Mouse (Mus musculus) bone marrow macrophage, adult 2 months (primary cell): ENCODE data around the gene H2-Aa. TPM values are rescaled to one million over a fixed set of nuclear protein-coding genes. Genes with fewer than 3 reads are reported as not detected.

Source experiments
- H3K27ac ChIP-seq: 2 replicates; pipeline ENCODE4 v1.5.1; 2012; ENCODE audit warnings: low read depth, low read length; ENCODE audit not compliant: insufficient read depth
- H3K4me1 ChIP-seq: 2 replicates; pipeline ENCODE4 v1.6.1; 2012; ENCODE audit warnings: low read length; ENCODE audit not compliant: control insufficient read depth, insufficient read depth
- H3K4me3 ChIP-seq: 2 replicates; pipeline ENCODE4 v1.5.1; 2012; ENCODE audit warnings: mild to moderate bottlenecking, low read length, moderate library complexity; ENCODE audit not compliant: insufficient read depth
- CTCF ChIP-seq: IDR thresholded peaks from 2 replicates; pipeline ENCODE4 v1.5.1; 2012; ENCODE audit warnings: low read depth, mild to moderate bottlenecking, low read length, moderate library complexity
- POLR2A ChIP-seq: IDR thresholded peaks from 2 replicates; pipeline ENCODE4 v1.6.1; 2012; ENCODE audit warnings: mild to moderate bottlenecking, low read depth, low read length, borderline replicate concordance
- polyA plus RNA-seq: library from polyadenylated mRNA; stranded (reverse); fragments of >200 nt; gene quantifications from 2 replicates; pipeline ENCODE4 v1.2.4, GENCODE M21; 2012; ENCODE audit not compliant: missing spikeins, insufficient read depth, insufficient read length

H2-Aa gene
- polyA plus RNA-seq, 1 experiment, result 2,467 TPM

DNA sequence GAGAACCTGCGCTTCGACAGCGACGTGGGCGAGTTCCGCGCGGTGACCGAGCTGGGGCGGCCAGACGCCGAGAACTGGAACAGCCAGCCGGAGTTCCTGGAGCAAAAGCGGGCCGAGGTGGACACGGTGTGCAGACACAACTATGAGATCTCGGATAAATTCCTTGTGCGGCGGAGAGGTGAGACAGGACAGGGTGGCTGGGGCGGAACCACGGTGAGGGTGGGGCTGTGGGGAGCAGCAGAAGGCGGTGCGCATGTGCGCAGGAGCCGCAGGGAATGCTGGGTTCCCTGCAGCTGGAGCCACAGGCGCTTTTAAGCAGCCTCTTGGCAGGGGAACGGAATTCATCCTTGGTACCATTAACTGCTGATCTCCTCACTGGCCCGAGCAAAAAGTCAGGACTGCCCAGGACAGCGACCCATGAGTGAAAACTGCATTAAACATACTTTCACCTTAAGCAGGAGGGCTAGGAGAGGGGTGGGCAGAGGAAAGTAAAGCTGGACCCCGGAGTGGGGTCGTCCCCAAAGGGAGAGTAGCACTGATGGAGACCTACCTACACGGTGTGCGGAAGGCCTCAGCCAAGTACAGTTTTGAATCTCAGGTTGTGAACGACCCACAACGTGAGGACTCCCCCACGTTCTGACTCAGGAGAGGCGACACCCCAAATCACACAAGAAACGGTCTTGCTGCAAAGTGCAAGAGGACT, 22.2 kb upstream of the H2-Aa start:
- peaks cover 16% of the 10 kb centered on the region for H3K4me1 ChIP-seq
- no peak overlapping the region for H3K27ac ChIP-seq
- H3K4me3 ChIP-seq, result peak overlapping the region; percentile 83
- TF ChIP-seq POLR2A (no peak), CTCF (no peak)

DNA sequence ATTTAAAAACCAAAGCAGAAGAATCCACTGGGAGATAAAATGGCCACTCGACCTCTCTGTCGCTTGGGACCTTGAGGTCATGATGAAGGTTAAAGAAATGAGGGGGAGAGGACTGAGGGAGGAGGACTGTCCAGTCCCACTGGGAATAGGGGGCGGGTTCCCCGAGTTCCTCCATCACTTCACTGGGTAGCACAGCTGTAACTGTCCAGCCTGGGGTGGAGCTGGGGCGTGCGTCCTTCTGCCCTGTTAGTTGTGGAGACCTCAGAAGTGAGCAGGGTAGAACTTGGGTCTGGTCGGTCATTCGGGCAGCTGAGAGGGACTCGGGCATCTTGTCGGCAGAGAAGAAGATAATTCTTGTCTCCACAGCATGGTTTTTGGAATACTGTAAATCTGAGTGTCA, 21.6 kb upstream of the H2-Aa start:
- H3K4me3 ChIP-seq, result peak overlapping the region; percentile 83
- peaks cover 16% of the 10 kb centered on the region for H3K4me1 ChIP-seq
- TF ChIP-seq POLR2A, result no peak
- TF ChIP-seq CTCF, result no peak
- no peak overlapping the region for H3K27ac ChIP-seq

DNA sequence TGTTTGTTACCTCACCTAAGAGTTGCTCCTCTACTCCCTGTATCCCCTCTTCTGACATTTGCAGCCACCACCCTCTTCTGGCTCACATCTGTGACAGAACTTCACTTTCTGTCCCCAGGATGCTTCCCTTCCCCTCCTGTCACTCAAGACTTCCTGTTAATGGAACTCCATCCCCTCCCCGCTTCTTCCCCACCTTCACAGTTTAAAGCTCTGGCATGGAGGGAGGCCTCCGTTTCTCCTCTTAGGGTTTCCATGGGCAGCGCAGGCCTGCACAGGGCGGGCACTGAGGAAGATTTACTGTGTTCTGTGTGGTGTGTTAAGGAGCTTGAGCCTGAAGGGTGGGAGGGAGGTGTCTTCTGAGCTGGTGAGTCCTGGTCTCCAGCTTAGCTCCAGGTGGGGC, 20.5 kb upstream of the H2-Aa start:
- Histone ChIP-seq H3K27ac (no peak overlapping the region), H3K4me3 (no peak overlapping the region), H3K4me1 (peaks cover 16% of the 10 kb centered on the region)
- TF ChIP-seq POLR2A, result no peak
- TF ChIP-seq CTCF, result no peak

DNA sequence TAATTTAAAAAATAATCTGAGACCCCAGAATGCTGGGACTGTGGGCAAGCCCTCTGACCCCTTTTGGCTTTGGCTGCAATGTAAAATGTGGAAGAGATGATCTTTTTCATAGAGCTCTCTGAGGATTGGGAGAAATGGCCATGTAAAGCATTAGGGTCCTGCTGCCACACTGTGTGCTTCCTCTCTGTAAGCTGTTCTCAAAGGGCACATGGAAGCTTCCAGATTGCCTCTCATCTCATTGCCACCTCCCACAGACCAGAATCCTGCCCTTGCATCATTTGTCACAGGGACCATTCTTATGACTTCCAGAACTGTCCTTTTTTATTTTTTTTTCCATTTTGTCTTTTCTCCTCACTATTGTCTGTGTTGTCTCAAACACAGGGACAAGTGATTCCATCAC, 19.6 kb upstream of the H2-Aa start:
- Histone ChIP-seq H3K4me3 (no peak overlapping the region), H3K4me1 (peaks cover 8% of the 10 kb centered on the region)

DNA sequence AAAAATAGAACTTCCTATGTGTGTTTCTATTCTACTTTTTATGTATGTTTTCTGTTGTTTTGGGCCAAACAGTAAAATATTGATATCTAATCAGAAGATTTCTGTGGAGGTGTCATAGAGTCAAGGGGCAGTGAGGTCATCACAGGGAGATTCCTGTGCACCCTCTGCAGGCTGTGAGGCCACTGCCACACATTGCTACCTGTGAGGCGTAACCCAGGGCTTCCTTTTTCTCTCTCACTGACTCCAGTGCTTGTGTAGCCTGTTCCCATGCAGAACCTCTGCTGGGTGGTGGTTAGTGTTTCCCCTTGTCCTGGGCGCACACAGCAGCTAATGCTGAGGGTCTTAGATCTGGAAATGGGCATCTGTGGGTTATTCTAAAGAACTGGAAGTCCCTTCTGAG, 18.8 kb upstream of the H2-Aa start:
- Histone ChIP-seq H3K4me3 (no peak overlapping the region), H3K27ac (no peak overlapping the region), H3K4me1 (0 out of 2 replicates have a peak, but pooled peaks cover 2% of the 10 kb centered on the region)
- TF ChIP-seq POLR2A (no peak), CTCF (no peak)

More for the DNA sequence above, 19.6 kb upstream of the H2-Aa start:
- TF ChIP-seq CTCF (no peak), POLR2A (no peak)
- H3K27ac ChIP-seq, result no peak overlapping the region

DNA sequence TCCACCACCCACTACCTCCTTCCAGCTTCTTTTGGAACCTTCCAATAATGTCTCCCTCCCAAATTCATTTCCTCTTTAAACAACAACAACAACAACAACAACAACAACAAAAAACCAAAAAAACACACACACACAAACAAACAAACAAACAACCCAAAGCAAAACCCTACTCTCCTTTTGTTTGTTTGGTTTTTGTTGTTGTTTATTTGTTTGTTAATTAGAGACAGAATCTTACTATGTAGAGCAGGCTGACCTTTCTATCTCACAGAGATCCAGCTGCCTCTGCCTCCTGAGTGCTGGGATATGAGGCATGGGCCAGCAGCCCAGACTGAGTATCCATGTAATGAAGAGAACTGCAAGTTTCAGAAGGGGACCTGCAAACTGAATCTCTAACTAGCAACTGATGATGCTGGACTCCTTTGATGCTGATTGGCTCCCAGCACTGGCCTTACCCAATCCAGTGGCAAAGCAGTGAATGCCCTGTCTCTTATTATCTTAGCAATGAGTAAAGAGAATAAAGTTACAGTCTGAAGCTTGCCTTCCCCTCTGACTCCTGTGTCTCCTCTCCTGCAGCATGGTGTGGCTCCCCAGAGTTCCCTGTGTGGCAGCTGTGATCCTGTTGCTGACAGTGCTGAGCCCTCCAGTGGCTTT, 17.9 kb upstream of the H2-Aa start, which contains the start of gene H2-Eb1:
TSS of gene H2-Eb1 (plus strand) at position 488 of the 651 bp plus-strand sequence.
- H3K4me1 ChIP-seq, result 0 out of 2 replicates have a peak, but pooled peaks cover 2% of the 10 kb centered on the region
- H3K4me3 ChIP-seq, result no peak within 1 kb of the TSS
- no peak within 1 kb of the TSS for H3K27ac ChIP-seq
- TF ChIP-seq CTCF, result no peak
- no peak for TF ChIP-seq POLR2A

DNA sequence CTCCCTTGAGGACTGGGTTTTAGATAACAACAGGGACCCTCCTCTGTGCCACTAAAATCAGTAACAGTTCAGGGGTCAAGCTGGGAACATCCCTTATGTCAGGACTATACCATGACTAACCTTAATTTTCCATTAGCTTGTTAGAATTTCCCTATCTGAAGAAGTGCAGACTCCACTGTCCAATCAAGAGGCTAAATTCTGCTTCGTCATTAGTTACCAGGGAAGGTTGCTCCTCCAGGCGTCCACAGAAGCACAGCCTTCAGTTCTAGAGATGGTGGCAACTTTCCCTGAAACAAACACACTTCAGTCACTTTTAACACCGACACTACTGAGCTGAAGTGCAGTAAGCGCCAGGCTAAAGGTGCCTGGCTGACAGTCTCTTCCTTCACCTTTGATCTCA, 17.1 kb upstream of the H2-Aa start:
- Histone ChIP-seq H3K27ac (no peak overlapping the region), H3K4me1 (0 out of 2 replicates have a peak, but pooled peaks cover 2% of the 10 kb centered on the region), H3K4me3 (no peak overlapping the region)
- TF ChIP-seq POLR2A, result no peak
- no peak for TF ChIP-seq CTCF

DNA sequence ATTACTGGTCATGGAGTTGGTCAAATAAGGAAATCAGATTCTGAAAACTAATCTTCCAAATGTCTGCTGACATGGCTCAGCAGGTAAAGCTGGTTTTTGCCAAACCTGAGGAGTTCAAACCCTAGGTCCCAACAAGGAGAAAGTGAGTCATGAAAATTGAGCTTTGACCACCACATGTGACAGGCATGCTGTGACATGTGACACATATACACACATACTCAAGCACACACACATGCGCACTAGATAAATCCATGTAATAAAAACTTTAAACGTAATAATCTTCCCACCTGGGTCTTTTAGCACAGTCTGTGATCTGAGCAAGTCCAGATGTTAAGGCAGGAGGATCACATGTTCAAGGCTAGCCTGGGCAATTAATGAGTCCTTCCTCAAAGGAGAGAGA, 16.2 kb upstream of the H2-Aa start:
- no peak overlapping the region for H3K4me3 ChIP-seq
- no peak for TF ChIP-seq CTCF
- no peak for TF ChIP-seq POLR2A
- H3K4me1 ChIP-seq, result no peaks in the 10 kb centered on the region
- no peak overlapping the region for H3K27ac ChIP-seq

DNA sequence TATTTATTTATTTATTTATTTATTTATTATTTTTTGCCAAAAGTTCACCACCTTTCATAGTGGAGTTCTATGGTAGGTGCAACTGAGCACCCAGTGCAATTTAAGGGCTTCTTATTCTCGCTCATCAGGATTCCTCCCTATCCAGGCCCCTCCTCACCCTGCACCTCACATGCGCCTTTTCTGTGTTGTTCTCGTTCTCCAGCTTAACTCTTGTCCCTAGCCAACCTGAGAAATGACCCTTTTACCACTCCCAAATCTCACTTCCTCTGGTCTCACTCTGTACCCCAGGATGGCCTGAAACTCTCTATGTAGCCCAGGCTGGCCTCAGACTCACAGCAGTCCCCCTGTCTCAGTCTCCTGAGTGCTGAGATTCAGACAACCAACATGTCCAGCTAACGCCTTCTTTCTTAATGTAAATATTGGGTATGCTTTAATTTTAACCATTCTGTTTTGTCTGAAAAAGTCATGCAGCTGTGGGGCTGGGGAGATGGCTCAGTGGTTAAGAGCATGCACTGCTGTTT, 14.1 kb upstream of the H2-Aa start:
- no peak overlapping the region for H3K4me3 ChIP-seq
- peaks cover under 1% of the 10 kb centered on the region; the same call in 1 of the 2 replicates for H3K4me1 ChIP-seq
- H3K27ac ChIP-seq, result no peak overlapping the region
- no peak for TF ChIP-seq CTCF

DNA sequence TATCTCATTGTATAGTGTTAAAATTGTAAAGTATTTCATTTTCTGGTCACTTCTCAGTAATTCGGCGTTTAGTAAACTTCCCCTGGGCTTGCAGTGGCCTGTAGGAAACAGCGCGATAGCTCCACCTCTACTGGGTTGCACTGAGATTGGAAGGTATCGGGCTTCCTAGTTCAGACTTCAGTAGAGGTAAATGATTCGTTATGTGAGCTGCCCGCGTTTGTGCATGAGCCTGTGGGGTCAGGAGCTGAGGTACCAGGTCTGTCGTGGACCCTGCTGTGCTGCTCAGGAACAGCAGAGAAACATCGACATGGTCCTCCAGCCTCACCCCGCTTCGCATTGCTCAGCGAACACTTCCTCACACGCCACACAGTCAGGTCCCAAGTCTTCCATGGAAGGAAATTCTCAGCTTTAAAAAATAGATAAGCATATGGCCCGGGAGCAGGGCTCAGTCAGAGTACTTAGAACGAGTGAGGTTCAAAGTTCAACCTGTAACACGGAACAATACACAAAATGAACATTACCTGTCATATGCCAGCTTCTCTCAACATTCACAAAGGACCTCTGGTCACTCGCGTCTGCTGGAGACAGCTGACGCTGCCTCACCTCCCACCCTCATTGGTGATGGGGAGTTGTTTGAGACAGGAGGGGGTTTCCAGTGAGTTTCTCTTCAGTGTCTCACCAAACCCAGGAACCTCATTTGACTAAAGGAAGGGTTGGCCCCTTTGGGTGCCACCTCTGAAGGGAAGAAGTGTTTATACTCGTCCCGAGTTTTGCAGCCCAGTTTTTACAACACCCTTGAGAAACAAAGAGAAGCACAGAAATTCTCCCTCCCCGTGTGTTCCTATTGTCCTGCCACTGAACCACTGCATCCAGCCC, 13.3 kb upstream of the H2-Aa start:
- no peak overlapping the region for H3K4me3 ChIP-seq
- H3K27ac ChIP-seq, result no peak overlapping the region
- peaks cover 7% of the 10 kb centered on the region for H3K4me1 ChIP-seq
- TF ChIP-seq CTCF (no peak), POLR2A (no peak)
